Mouse (Mus musculus): ENCODE measurements at regions not wholly inside any gene's neighbourhood (a gene's known extent, or its start where the extent isn't known, plus 50 kb on each side); places are given as distances from the start of the nearest gene placed in this dataset.
"Not testable (repeated sequence)": the region's sequence is repeated elsewhere in the genome, so short reads cannot be mapped to it uniquely, and the experiment has no call there.

DNA sequence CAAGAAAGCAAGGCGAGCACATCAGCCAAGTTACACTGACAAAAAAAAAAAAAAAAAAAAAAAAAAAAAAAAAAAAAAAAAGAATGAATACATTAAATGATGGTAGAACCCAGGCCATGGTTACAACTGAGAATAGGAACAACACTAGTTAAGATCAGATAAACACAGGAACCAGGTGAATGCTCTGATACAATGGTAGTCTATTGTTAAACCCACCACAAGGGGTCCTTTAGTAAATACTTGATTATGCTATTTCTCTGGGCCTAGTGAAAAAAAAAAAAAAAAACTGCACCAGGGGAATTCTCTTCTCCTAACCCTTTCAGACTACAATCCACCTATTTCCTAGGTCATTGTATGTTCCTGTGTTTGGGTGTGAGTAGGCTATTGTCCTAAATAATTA, 2289.7 kb downstream of the Cntnap5b start:
- no peak for DNase-seq (ENCODE audit: low spot score in 2 of 2)

DNA sequence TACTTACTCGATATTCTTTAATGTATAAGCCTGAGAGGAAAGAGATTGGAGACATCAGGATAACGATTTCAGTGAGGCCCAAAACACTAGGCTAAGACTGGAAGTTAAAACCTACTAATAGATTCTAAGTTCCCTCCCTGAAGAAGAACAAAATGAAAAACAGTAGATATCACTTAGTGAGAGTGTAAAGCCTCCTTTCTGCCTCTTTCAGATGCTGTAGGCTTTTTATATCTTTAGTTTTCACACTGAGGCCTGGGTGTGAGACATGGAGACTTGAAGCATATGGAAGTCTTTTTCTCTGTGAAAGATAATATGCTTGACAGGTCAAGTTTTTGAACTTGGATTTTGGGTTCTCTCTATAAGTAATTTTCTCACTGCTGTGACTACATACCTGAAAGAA, 2333.1 kb downstream of the Cntnap5b start:
- no peak for DNase-seq (ENCODE audit: low spot score in 2 of 2)

DNA sequence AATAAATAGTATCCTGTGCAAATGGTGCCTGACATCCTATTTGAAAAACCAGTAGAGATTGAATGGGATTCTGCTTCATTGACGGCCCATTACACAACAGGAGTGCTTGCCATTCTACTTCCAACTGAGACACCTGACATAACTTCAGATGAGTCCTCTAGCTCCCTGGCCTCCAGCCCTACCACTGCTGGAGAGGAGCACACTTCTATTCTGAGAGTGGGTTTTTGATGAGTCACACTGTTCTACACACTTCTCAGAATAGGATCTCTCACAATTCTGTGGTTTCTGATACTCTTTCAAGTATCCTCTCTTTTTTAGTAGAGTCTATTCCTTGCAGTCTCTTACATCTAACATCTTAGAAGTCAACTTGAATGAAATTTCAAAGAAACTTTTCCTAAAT, 2366.5 kb downstream of the Cntnap5b start:
- DNase-seq (ENCODE audit: low spot score in 2 of 2), result no peak

DNA sequence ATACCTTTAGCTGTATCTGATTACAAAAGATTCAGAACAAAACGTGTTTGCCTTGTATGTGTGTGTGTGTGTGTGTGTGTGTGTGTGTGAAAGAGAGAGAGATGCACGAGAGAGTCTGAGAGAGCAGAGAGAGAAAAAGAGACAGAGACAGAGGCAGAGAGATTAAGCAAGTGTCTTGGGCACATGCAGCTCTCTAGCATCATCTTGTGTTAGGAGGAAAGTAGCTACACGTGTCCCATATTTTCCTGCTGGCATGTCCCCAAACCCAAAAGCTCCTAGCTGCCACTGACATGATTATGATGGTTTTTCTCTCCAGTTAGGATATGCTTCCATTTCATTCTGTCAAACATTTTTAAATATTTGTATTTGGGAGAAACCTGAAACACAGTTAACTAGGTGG, 2373.8 kb downstream of the Cntnap5b start:
- DNase-seq (ENCODE audit: low spot score in 2 of 2), result peak in 1 of 2 experiments; percentile 12

DNA sequence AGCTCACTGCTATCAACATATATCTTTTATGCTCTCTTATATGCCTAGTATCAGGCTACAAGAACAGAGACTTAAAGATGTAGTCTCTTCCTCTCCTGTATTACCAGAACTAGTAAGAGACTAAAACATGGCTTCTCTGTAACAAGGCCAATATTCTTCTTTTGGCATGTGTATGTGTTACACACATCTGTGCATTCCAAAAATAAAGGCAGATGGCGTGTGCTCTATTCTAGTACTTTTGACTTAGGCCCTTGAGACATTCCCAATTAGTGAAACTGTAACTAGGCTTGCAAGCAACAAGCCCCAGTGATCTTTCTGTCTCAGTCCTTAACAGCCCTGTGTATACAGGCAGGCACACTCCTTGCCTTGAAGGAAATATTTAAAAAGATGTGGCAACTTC, 2394.1 kb downstream of the Cntnap5b start:
- DNase-seq (ENCODE audit: low spot score in 2 of 2), result peak; percentile 1 to 9

DNA sequence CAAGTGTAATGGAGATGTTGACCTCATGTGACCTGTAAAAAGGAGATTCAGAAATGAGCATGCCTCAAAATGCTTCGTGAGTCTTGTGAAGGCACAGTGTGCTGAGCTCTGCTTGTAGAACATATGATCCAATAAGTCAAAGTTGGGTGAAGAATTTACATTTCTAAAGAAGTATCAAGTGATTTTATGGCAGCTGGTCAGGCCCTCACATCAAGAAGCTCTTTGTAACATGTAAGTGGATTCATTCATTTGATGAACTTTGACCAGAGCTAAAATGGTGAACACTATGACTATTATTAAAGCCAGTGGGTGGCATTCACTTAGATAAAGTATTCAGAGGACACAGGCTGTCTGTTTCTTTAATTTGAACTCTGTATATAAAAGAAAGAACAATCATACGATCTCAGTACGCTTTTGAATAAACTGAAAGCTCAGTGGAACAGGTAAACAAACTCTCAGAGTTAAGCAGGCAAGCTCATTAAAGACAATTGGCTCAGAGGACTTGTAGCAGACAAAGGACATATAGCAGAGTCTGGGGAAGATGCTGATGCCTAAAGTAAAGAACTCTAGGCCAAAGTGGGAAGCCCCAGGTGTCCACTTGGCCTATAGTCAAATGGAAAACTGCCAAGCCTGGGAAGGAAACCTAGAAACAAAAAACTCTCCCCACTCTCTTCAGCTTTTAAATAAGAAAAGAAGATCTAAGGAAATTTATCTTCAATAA, 2398.2 kb downstream of the Cntnap5b start:
- DNase-seq (ENCODE audit: low spot score in 2 of 2), result no peak

DNA sequence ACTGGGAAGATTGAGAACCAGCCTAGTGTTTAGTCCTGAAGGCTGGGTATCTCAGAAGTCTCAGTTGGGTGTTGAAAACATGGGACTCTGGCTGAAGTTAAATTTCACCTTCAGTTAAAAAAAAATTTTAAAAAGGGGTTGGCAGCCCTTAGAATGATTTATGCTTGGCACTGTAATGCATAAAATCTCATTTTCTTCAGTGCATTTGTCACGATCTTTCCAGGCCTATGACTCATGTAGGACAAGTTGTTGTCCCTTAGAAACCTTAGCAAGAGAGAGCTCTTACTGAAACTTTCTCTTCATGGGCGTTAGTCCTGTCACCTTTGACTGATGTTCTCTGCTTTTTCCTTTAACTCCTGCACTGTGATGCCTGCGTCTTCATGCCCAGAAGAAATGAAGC, 2413.4 kb downstream of the Cntnap5b start:
- DNase-seq (ENCODE audit: low spot score in 2 of 2), result no peak

DNA sequence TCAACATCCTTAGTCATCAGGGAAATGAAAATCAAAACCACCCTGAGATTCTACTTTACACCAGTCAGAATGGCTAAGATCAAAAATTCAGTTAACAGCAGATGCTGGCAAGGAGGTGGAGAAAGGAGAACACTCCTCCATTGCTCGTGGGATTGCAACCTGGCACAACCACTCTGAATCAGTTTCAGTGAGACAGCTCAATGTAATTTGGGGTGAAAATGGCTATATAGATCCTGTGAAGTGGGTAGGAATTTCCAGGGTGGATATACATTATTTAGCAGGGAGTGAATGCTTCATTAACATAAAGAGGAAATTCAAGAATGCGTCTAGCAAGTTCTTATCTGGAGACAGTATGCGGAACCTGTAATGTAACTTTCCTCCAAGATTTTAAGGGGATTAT, 2462.9 kb downstream of the Cntnap5b start:
- no peak for DNase-seq (ENCODE audit: low spot score in 2 of 2)

DNA sequence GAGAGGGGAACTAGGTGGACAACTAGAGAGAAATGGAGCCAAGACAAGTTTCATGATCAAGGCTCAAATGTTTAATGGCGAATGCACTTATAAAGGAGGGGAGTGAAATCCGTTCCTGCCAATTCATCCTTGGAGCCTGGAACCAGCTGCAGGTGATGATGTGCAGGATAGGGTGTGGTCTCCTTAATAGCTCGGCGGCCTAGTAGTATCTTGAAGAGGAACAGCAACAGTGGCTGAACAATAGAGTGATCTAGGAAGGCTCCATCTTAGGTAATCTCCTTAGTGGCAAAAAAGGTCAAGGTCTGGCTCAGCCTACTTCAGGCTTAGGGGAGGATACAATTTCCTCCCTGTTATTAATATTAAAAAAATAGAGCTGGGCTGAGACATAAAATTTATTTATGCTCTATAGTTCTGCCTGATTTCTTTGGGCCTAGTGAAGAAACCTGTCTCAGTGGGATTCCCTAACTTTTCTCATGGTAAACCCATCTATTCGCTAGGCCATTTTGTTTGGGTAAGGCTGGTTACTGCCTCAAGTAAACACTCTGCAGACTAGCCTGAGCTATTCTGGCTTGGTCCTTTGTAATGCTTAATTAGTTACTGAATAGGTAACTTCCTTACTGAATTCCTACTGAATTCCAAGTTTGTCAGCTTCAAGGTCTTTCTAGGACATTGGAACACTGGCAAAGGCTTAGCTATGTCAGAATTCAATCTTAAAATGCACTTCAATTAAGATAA, 2490.7 kb downstream of the Cntnap5b start:
- DNase-seq (ENCODE audit: low spot score in 2 of 2), result not testable (repeated sequence)

DNA sequence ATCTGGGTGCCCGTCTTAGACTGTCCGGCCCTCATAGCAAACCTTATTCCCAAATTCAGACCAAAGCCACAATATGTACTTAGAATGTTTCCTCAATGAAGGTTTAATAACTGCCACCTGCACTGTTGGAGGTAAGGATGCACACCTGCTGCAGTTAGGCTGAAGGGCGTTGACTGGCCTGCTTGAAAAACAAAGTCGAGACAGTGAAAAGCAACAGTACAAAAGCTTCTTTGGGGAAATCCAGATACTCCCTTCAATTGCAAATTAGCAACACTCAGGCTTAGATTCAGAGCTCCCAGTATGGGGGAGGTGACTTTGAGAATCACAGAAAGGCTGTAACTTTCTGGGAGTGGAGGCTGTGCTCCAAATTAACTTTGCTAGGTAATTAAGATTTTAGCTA, 2491.9 kb downstream of the Cntnap5b start:
- DNase-seq (ENCODE audit: low spot score in 2 of 2), result not testable (repeated sequence)

DNA sequence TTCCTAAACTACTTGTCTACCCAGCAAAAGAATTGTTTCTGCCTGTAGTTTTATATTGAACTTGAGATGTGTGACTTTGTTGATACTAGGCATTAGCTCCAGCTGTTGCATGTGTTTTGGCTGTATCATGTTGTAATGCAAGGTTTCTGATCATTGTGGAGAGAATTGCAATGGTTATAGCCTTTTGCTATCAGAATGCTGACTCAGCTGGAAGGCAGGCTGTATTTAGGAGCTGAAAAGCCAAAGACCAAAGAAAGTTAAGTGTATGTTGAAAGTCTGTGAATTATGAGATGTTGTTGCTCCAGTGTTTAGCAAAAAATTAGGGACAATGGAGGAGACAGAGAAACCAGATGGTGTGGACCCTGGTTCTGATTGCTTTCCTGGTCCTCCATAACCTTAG, 2493.9 kb upstream of the Cdh20 start:
- no peak for DNase-seq (ENCODE audit: low spot score in 2 of 2)

DNA sequence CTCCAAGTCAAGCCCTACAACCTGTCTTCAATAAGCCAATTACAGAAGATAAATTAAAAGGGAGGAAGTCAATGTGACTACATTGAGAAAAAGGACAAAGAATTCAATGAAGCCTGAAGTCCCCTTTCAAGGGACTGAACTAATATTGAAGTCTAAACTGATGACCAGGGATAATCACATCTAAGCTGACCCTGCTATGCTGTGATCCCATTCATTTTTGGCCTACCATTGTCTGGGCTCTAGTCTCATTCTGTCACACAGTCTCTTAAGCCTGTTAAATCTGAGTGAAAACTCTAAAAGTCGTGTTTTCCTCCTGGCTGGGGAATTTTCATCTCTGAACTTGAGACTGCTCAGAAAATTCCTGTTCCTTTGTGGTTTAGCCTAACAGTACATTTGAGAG, 2480.0 kb upstream of the Cdh20 start:
- DNase-seq (ENCODE audit: low spot score in 2 of 2), result no peak

DNA sequence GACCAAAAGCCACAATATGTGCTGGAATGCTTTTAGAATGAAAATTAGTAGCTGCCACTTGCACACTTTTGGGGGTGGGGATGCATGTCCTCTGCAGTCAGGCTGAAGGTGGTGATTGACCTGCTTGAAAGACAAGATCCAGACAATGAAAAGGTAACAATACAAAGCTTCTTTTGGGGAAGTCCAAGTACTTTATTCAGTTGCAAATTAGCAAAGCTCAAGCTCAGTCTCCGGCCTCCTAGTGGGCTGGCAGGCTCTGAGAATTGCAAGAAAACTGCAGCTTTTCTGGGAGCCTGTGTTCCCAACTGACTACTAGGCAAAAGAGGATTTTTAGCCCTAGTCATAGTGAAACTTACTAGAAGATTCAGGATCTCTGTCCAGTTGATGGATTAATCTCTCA, 2464.8 kb upstream of the Cdh20 start:
- DNase-seq (ENCODE audit: low spot score in 2 of 2), result no peak

DNA sequence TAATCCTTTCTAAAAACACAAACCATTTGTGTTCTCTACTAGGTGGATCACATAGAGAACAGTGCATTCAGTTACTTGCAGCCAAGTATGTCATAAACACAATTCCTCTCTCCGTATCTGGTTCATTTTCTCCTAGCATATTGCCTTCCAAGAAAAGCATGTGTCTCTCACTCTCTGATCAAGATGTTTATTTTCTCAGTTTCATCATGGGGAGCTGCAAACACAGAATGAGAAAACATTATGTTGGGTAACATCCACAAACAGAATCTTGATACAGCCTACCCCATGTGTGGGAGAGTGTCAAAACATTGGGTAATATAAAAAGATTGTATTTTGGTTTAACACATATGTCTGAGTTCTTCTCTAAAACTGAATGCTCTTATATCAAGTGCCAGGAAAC, 2415.2 kb upstream of the Cdh20 start:
- DNase-seq (ENCODE audit: low spot score in 2 of 2), result peak in 1 of 2 experiments; percentile 73

DNA sequence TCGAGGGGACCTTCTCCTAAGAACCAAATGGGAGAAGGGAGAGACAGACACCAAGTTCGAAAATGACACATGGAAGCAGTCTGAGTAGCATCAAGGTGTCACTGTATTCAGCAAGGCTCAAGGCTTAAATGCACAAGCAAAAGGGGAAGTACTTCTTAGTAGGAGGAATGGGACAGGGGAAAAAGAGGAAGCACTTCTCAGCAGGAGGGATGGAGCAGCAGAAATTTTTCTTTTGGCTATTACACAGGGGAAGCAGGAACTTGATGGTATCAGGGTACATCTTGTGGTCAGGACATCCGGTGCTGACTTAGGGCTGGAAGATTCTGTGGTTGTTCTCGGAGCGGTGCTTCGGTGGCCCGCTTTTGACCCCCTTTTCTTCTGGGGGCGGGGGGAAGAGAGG, 2410.4 kb upstream of the Cdh20 start:
- DNase-seq (ENCODE audit: low spot score in 2 of 2), result not testable (repeated sequence)

DNA sequence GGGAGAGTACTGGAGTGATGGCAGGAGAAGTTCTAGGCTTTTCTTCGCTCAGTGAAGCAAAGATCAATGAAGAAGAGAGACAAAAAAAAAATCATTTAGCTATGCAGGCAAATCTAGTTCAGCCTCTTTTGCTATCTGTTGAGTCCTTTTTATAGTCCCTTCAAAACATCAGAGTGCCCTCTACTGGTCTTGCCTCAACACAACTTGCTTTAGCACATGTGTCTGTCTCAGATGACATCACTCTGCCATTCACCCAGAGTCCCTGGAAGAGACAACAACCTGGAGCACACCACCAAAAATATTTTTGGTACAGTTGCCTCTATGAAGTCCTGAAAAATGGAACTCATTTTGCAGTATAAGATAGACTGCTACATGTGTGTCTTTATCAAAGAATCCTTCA, 2389.7 kb upstream of the Cdh20 start:
- DNase-seq (ENCODE audit: low spot score in 2 of 2), result peak in 1 of 2 experiments; percentile 18

All from layer of hippocampus, postnatal 14 days (tissue).